Mouse (Mus musculus): ENCODE measurements at regions not wholly inside any gene's neighbourhood (a gene's known extent, or its start where the extent isn't known, plus 50 kb on each side); places are given as distances from the start of the nearest gene placed in this dataset.

GRCm38 (mm10) chr12:16124906-16125305, 308.2 kb upstream of the Trib2 start:
- no peaks in the 10 kb centered on the region for H3K36me3 ChIP-seq
- no peak overlapping the region for H3K27ac ChIP-seq
- WGBS, result 76% methylated on average over 2 of the region's 2 CpGs
- ATAC-seq (ENCODE audit: low FRiP score), result no peak
- H3K4me2 ChIP-seq (replicated peaks), result no peak overlapping the region
- H3K9me3 ChIP-seq (replicated peaks), result no peaks in the 10 kb centered on the region
- H3K9ac ChIP-seq, result no peak overlapping the region
- no peaks in the 10 kb centered on the region for H3K27me3 ChIP-seq
- H3K4me3 ChIP-seq, result no peak overlapping the region
- H3K4me1 ChIP-seq, result no peaks in the 10 kb centered on the region

DNA sequence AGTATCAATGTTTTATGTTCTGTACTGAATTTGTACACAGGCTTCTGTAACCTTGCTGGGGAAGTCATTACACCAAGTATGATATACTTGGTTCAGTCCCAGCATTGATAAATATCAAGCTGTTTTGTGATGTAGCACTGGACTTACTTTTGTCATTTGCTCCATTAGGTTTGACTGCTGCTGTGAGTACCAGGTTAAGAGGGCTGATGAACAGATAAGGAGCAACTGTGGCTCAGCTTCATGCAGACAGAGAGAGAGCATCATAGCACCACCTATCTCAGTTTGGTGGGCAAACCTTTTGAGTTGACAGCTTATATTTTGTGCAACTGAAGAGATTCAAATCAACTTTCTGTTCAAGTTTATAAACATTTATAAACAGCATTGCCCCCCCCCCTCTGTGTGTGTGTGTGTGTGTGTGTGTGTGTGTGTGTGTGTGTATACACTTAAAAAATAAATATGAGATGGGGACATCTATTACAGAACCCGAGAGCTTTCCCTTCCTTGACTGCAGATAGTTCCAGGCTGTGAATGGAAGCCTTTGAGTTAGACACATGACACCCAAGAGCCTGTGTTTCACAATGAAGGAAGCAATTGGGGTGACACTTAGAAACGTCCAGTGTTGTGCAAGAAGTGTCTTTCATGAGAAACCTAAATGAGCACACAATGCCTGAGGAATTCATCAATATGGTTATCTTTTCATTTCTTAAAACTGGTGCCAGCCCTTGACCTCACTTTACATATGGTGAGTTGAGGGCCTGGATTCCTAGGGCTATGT, 305.8 kb upstream of the Trib2 start:
- Histone ChIP-seq H3K36me3 (no peaks in the 10 kb centered on the region), H3K9ac (no peak overlapping the region), H3K4me3 (no peak overlapping the region), H3K27me3 (no peaks in the 10 kb centered on the region), H3K4me2 (replicated peaks) (no peak overlapping the region), H3K9me3 (replicated peaks) (no peaks in the 10 kb centered on the region), H3K4me1 (no peaks in the 10 kb centered on the region), H3K27ac (no peak overlapping the region)
- no peak for ATAC-seq (ENCODE audit: low FRiP score)
- 63% methylated on average over 2 of the region's 2 CpGs for WGBS

GRCm38 (mm10) chr12:16121787-16122186, 305.1 kb upstream of the Trib2 start:
- no peaks in the 10 kb centered on the region for H3K27me3 ChIP-seq
- no peak for ATAC-seq (ENCODE audit: low FRiP score)
- H3K36me3 ChIP-seq, result no peaks in the 10 kb centered on the region
- no peaks in the 10 kb centered on the region for H3K4me1 ChIP-seq
- H3K27ac ChIP-seq, result no peak overlapping the region
- WGBS, result 80% methylated on average over 6 of the region's 6 CpGs
- no peak overlapping the region for H3K4me2 ChIP-seq (replicated peaks)
- H3K4me3 ChIP-seq, result no peak overlapping the region
- no peak overlapping the region for H3K9ac ChIP-seq
- H3K9me3 ChIP-seq (replicated peaks), result no peaks in the 10 kb centered on the region

DNA sequence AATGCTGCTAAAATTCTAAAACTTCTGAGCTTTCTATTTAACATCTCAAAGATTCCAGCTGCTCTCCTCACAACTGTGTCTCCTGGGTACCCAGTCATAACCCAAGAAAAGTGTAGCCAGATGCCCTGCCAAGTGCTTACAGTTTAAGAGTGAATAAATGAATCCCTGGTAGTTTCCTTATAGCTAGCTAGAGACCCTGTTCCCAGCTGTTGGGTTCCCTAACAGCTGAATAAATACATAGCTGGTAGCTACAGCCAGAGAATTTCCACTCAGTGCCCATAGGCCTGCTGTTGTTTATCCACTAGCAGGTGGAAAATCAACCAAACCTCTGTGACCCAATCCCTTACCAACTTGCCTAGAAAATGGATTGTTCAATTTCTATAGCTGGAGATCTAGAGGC, 302.0 kb upstream of the Trib2 start:
- Histone ChIP-seq H3K4me1 (no peaks in the 10 kb centered on the region), H3K27ac (no peak overlapping the region), H3K36me3 (no peaks in the 10 kb centered on the region), H3K27me3 (no peaks in the 10 kb centered on the region), H3K9ac (no peak overlapping the region), H3K4me2 (replicated peaks) (no peak overlapping the region), H3K9me3 (replicated peaks) (no peaks in the 10 kb centered on the region), H3K4me3 (no peak overlapping the region)
- ATAC-seq (ENCODE audit: low FRiP score), result no peak

GRCm38 (mm10) chr12:16106946-16107345, 290.2 kb upstream of the Trib2 start:
- Histone ChIP-seq H3K4me3 (no peak overlapping the region), H3K4me1 (no peaks in the 10 kb centered on the region), H3K9me3 (replicated peaks) (no peaks in the 10 kb centered on the region), H3K36me3 (no peaks in the 10 kb centered on the region), H3K4me2 (replicated peaks) (no peak overlapping the region), H3K9ac (no peak overlapping the region), H3K27me3 (no peaks in the 10 kb centered on the region), H3K27ac (no peak overlapping the region)
- ATAC-seq (ENCODE audit: low FRiP score), result no peak
- 55% methylated on average over 7 of the region's 7 CpGs for WGBS

DNA sequence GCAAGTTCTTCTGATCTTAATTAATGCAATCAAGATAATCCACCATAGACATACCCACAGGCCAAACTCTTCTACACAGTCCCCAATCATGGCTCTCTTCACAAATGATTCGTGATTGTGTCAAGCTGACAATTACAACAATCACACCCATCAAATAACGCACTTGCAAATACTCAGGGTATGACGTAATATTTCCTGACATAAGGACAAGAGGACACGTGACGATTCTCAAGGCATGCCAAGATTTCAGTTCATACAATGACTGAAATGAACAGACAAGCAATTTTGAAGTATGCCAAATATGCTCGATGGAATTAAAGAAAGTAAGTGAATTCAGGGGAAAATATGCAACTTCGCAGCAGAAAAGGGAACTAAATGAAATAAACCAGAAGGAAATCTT, 282.1 kb upstream of the Trib2 start:
- ATAC-seq (ENCODE audit: low FRiP score), result no peak
- no peaks in the 10 kb centered on the region for H3K4me1 ChIP-seq
- no peak overlapping the region for H3K9ac ChIP-seq
- no peak overlapping the region for H3K4me3 ChIP-seq
- no peaks in the 10 kb centered on the region for H3K36me3 ChIP-seq
- H3K9me3 ChIP-seq (replicated peaks), result no peaks in the 10 kb centered on the region
- H3K27ac ChIP-seq, result no peak overlapping the region
- H3K4me2 ChIP-seq (replicated peaks), result no peak overlapping the region
- WGBS, result 88% methylated on average over 7 of the region's 7 CpGs
- H3K27me3 ChIP-seq, result no peaks in the 10 kb centered on the region

GRCm38 (mm10) chr12:16092643-16093042, 275.9 kb upstream of the Trib2 start:
- H3K9me3 ChIP-seq (replicated peaks), result no peaks in the 10 kb centered on the region
- peaks cover 5% of the 10 kb centered on the region; the same call in 1 of the 2 replicates for H3K4me1 ChIP-seq
- no peak overlapping the region for H3K4me3 ChIP-seq
- no peak overlapping the region for H3K27ac ChIP-seq
- no peaks in the 10 kb centered on the region for H3K27me3 ChIP-seq
- 82% methylated on average over 3 of the region's 3 CpGs for WGBS
- H3K36me3 ChIP-seq, result no peaks in the 10 kb centered on the region
- ATAC-seq (ENCODE audit: low FRiP score), result no peak
- no peak overlapping the region for H3K9ac ChIP-seq
- H3K4me2 ChIP-seq (replicated peaks), result no peak overlapping the region

- no peaks in the 10 kb centered on the region for H3K36me3 ChIP-seq
- H3K9me3 ChIP-seq (replicated peaks), result no peaks in the 10 kb centered on the region
- H3K4me2 ChIP-seq (replicated peaks), result no peak overlapping the region
- peaks cover 5% of the 10 kb centered on the region; the same call in 1 of the 2 replicates for H3K4me1 ChIP-seq
- 0 out of 2 replicates have a peak overlapping the region, but pooled peaks have one; percentile 24 for H3K27ac ChIP-seq
- peak; percentile 69 for ATAC-seq (ENCODE audit: low FRiP score)
- no peak overlapping the region for H3K4me3 ChIP-seq
- no peak overlapping the region for H3K9ac ChIP-seq
- H3K27me3 ChIP-seq, result no peaks in the 10 kb centered on the region
- 11% methylated on average over 6 of the region's 6 CpGs for WGBS
Measured at GRCm38 (mm10) chr12:16091336-16091735, 274.6 kb upstream of the Trib2 start.

DNA sequence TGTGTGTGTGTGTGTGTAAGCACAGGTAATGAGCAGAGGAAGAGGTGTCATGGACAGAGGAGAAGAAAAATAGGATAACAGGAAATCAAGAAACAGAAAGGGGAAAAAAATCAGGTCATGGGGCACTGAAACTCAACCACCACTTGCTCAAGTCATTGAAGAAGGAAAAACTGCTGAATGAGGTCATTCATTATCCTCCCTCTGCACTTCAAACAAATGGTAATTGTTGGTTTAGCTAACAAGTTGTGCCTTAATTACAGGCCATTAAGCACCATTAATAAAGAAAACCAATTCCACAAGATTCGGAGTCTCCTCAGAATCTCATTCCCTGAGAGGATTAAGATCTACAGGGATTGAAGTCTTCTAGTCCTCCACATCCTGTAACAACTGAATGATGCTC, 266.5 kb upstream of the Trib2 start:
- Histone ChIP-seq H3K4me2 (replicated peaks) (no peak overlapping the region), H3K9ac (no peak overlapping the region), H3K36me3 (no peaks in the 10 kb centered on the region), H3K9me3 (replicated peaks) (no peaks in the 10 kb centered on the region), H3K27ac (no peak overlapping the region), H3K27me3 (no peaks in the 10 kb centered on the region), H3K4me1 (no peaks in the 10 kb centered on the region), H3K4me3 (no peak overlapping the region)
- 65% methylated on average over 1 of the region's 1 CpGs for WGBS
- no peak for ATAC-seq (ENCODE audit: low FRiP score)

- H3K27me3 ChIP-seq, result no peaks in the 10 kb centered on the region
Measured at GRCm38 (mm10) chr12:16077215-16077614, 260.5 kb upstream of the Trib2 start.

GRCm38 (mm10) chr12:16075962-16076361, 259.2 kb upstream of the Trib2 start:
- Histone ChIP-seq H3K27me3 (no peaks in the 10 kb centered on the region), H3K4me2 (replicated peaks) (no peak overlapping the region), H3K27ac (no peak overlapping the region), H3K36me3 (no peaks in the 10 kb centered on the region), H3K9ac (no peak overlapping the region), H3K9me3 (replicated peaks) (no peaks in the 10 kb centered on the region), H3K4me1 (no peaks in the 10 kb centered on the region), H3K4me3 (no peak overlapping the region)
- WGBS, result 75% methylated on average over 2 of the region's 2 CpGs
- no peak for ATAC-seq (ENCODE audit: low FRiP score)

More at GRCm38 (mm10) chr12:16077215-16077614, 260.5 kb upstream of the Trib2 start:
- no peak overlapping the region for H3K4me3 ChIP-seq
- no peak for ATAC-seq (ENCODE audit: low FRiP score)
- H3K36me3 ChIP-seq, result no peaks in the 10 kb centered on the region
- 88% methylated on average over 1 of the region's 1 CpGs for WGBS
- H3K4me1 ChIP-seq, result no peaks in the 10 kb centered on the region
- no peak overlapping the region for H3K4me2 ChIP-seq (replicated peaks)
- H3K9me3 ChIP-seq (replicated peaks), result no peaks in the 10 kb centered on the region
- no peak overlapping the region for H3K27ac ChIP-seq
- H3K9ac ChIP-seq, result no peak overlapping the region

DNA sequence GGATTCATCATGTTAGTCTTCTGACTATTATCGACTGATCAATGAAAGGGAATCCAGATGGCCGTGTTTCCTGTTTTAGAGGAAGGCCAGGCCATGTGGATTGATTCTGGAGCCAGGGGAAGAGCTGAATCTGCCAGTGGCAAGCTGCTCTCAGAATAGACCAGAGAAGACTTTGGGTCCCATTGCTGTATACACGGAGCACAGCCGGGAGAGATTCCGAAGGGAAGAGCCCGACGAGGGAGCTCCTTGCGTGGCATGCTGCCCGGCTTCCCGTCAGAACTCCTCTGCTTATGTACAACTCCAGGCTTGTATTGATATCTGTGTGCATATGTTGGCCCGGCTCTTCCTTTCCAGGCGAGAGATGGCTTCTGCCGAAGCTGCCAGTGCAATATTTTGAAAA, 252.2 kb upstream of the Trib2 start:
- Histone ChIP-seq H3K36me3 (no peaks in the 10 kb centered on the region), H3K4me2 (replicated peaks) (no peak overlapping the region), H3K9me3 (replicated peaks) (no peaks in the 10 kb centered on the region), H3K27me3 (no peaks in the 10 kb centered on the region), H3K4me1 (no peaks in the 10 kb centered on the region), H3K9ac (no peak overlapping the region), H3K4me3 (no peak overlapping the region), H3K27ac (no peak overlapping the region)
- 94% methylated on average over 13 of the region's 13 CpGs for WGBS
- ATAC-seq (ENCODE audit: low FRiP score), result no peak

- Histone ChIP-seq H3K4me2 (replicated peaks) (no peak overlapping the region), H3K9ac (no peak overlapping the region), H3K27ac (no peak overlapping the region), H3K36me3 (no peaks in the 10 kb centered on the region), H3K9me3 (replicated peaks) (no peaks in the 10 kb centered on the region), H3K4me1 (no peaks in the 10 kb centered on the region), H3K4me3 (no peak overlapping the region), H3K27me3 (no peaks in the 10 kb centered on the region)
- 87% methylated on average over 7 of the region's 7 CpGs for WGBS
- ATAC-seq (ENCODE audit: low FRiP score), result no peak
Measured at GRCm38 (mm10) chr12:16062689-16063088, 246.0 kb upstream of the Trib2 start.
